Mouse (Mus musculus) erythroblast, embryonic 14.5 days (primary cell): ENCODE measurements around the gene Filip1l. TPM values are rescaled to one million over a fixed set of nuclear protein-coding genes. Genes with fewer than 3 reads are reported as not detected.

Experiments
- H3K27me3 ChIP-seq: 2 replicates; pipeline ENCODE4 v1.6.1; 2012; ENCODE audit warnings: inconsistent platforms; ENCODE audit not compliant: control insufficient read depth
- H3K36me3 ChIP-seq: 2 replicates; pipeline ENCODE4 v1.6.1; 2012; ENCODE audit warnings: mild to moderate bottlenecking, inconsistent platforms; ENCODE audit not compliant: control insufficient read depth
- H3K4me1 ChIP-seq: 2 replicates; pipeline ENCODE4 v1.6.1; 2012; ENCODE audit warnings: inconsistent platforms; ENCODE audit not compliant: control insufficient read depth
- H3K4me3 ChIP-seq: replicated peaks from 2 replicates; pipeline ENCODE3; 2012; ENCODE audit warnings: moderate library complexity, mild to moderate bottlenecking, inconsistent platforms
- H3K9me3 ChIP-seq: 2 replicates; pipeline ENCODE4 v1.6.1; 2012; ENCODE audit warnings: low read length, inconsistent platforms, mixed read lengths; ENCODE audit not compliant: control insufficient read depth
- GATA1 ChIP-seq: IDR thresholded peaks from 2 replicates; pipeline ENCODE4 v1.6.1; 2012; ENCODE audit warnings: low read length, inconsistent platforms, mixed read lengths
- TAL1 ChIP-seq: IDR thresholded peaks from 3 replicates; pipeline ENCODE4 v1.6.1; 2012; ENCODE audit warnings: low read length, inconsistent platforms, mixed read lengths
- polyA plus RNA-seq: library from polyadenylated mRNA; stranded (reverse); fragments of >175 nt; gene quantifications from 2 replicates; pipeline ENCODE4 v1.2.3, GENCODE M21; 2012

Filip1l gene
- polyA plus RNA-seq, 1 experiment, result not detected

GRCm38 (mm10) chr16:57568648-57569404, 215.9 kb downstream of the Filip1l start:
- Histone ChIP-seq H3K4me1 (no peaks in the 10 kb centered on the region), H3K9me3 (no peaks in the 10 kb centered on the region), H3K27me3 (no peaks in the 10 kb centered on the region), H3K36me3 (no peaks in the 10 kb centered on the region), H3K4me3 (no peak overlapping the region)
- no peak for TF ChIP-seq TAL1
- TF ChIP-seq GATA1, result no peak

GRCm38 (mm10) chr16:57570789-57571311, 218.0 kb downstream of the Filip1l start:
- no peaks in the 10 kb centered on the region for H3K27me3 ChIP-seq
- no peaks in the 10 kb centered on the region for H3K9me3 ChIP-seq
- TF ChIP-seq TAL1, result no peak
- TF ChIP-seq GATA1, result no peak
- no peaks in the 10 kb centered on the region for H3K36me3 ChIP-seq
- H3K4me3 ChIP-seq, result no peak overlapping the region
- H3K4me1 ChIP-seq, result no peaks in the 10 kb centered on the region

DNA sequence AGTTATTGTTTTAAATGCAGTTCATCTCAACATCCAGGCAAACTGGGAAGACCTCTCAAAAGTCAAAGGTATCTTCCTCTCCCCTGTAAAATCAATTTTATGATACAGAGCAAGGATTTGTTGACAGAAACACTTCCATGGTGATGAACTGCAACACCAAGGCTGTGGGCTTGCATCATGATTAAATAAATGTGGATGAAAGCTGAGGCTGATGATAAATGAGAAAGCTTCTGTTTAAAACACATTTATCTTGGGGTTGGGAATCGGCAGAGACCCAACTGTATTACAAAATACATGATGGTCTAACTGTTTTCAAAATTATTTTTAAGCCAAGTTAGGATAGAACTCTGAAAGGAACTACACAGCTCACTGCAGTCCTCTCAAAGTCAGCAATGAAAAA, 220.9 kb downstream of the Filip1l start:
- no peak for TF ChIP-seq GATA1
- no peak for TF ChIP-seq TAL1
- no peaks in the 10 kb centered on the region for H3K27me3 ChIP-seq

DNA sequence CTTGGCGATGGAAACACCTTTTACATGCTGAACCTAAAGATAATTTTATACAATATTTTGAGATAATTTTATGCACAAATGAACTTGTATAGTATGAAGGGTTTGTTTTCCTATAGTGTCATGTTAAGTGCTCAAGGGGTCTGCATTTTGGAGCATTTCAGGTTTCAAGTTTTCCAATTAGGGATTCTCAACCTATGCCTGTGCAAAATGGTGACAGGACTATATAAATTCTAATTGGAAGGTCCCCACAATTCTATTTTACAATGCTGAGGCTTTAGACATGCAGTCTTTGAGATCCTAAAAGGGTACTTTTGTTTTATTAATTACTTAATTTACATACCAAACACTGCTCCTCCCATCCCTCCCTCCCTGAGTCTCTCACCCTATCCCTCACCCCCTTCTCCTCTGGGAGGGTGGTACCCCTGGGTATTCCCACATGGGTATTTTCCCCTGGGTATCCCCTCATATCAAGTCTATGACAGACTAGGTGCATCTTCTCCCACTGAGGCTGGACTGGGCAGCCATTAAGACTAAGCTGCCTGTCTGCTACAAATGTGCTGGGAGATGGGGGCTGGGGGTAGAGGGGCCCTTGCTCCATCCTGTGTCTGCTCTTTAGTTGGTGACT, 223.0 kb downstream of the Filip1l start:
- Histone ChIP-seq H3K9me3 (no peaks in the 10 kb centered on the region), H3K36me3 (no peaks in the 10 kb centered on the region), H3K27me3 (no peaks in the 10 kb centered on the region), H3K4me3 (no peak overlapping the region), H3K4me1 (no peaks in the 10 kb centered on the region)
- TF ChIP-seq GATA1, result no peak
- no peak for TF ChIP-seq TAL1

More for the DNA sequence above, 220.9 kb downstream of the Filip1l start:
- no peaks in the 10 kb centered on the region for H3K36me3 ChIP-seq
- H3K4me1 ChIP-seq, result no peaks in the 10 kb centered on the region
- H3K9me3 ChIP-seq, result no peaks in the 10 kb centered on the region
- H3K4me3 ChIP-seq, result no peak overlapping the region

DNA sequence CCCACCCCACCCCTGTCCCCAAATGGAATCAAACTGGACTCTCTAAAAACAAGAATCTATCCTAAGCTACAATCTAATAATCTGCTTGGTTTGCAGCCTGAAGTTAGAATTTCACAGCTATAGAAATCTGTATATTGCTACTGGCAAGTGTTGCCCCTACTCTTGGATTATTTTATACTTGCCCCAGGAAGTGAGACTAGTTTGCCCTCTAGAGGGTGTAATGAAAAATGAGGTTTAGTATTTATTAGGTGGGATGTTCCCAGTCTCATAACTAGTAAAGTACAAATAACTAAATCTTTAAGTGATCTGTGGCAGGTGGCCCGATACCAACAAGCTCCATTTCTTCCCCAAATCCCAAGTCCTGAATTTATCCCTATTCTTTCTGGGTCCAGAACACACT, 224.6 kb downstream of the Filip1l start:
- Histone ChIP-seq H3K4me3 (no peak overlapping the region), H3K4me1 (no peaks in the 10 kb centered on the region), H3K27me3 (no peaks in the 10 kb centered on the region), H3K36me3 (no peaks in the 10 kb centered on the region), H3K9me3 (no peaks in the 10 kb centered on the region)
- TF ChIP-seq TAL1 (no peak), GATA1 (no peak)

- Histone ChIP-seq H3K4me1 (no peaks in the 10 kb centered on the region), H3K9me3 (no peaks in the 10 kb centered on the region), H3K27me3 (no peaks in the 10 kb centered on the region), H3K4me3 (no peak overlapping the region), H3K36me3 (no peaks in the 10 kb centered on the region)
- TF ChIP-seq GATA1 (no peak), TAL1 (no peak)
Observed at GRCm38 (mm10) chr16:57580041-57580440, 227.1 kb downstream of the Filip1l start.

DNA sequence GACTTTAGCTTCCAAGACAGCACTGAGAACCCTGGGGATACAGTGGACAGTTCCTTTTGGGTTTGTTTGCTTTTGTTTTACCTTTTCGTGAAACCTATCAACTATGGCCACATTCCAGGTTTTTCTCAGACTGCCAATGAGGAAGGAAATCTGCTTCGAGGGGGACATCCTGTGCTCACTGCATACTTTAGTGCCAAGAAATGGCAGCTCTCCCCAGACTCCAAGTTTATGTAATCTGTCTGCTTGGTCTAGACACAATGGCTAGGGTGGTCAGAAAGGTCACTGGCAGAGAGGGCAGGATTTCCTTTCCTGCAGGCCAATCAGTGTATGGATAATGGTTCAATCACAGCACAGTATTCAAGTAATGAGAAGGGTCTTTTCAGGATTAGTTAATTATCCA, 229.1 kb downstream of the Filip1l start:
- H3K27me3 ChIP-seq, result no peaks in the 10 kb centered on the region
- no peaks in the 10 kb centered on the region for H3K4me1 ChIP-seq
- no peak overlapping the region for H3K4me3 ChIP-seq
- H3K9me3 ChIP-seq, result no peaks in the 10 kb centered on the region
- no peak for TF ChIP-seq GATA1
- TF ChIP-seq TAL1, result no peak
- H3K36me3 ChIP-seq, result no peaks in the 10 kb centered on the region

DNA sequence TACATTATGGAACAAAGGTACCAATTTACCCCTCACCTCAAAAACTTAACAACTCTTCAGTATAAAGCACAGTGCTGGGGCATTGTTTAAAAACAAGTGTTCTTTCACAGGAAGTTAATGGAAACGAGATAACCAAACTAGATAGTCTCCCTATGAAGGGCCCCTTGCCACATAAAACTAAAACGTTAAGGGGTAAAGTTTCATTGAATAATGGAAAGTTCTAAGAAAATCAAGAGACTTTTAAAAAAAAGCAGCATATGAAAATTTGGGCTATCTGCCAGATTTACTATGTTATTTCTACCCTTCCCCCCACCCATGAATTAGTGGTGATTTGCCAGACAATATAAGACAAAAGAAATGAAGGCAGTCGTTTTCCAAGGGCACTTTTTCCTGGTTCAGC, 232.3 kb downstream of the Filip1l start:
- H3K4me3 ChIP-seq, result no peak overlapping the region
- TF ChIP-seq GATA1 (no peak), TAL1 (no peak)
- no peaks in the 10 kb centered on the region for H3K4me1 ChIP-seq

DNA sequence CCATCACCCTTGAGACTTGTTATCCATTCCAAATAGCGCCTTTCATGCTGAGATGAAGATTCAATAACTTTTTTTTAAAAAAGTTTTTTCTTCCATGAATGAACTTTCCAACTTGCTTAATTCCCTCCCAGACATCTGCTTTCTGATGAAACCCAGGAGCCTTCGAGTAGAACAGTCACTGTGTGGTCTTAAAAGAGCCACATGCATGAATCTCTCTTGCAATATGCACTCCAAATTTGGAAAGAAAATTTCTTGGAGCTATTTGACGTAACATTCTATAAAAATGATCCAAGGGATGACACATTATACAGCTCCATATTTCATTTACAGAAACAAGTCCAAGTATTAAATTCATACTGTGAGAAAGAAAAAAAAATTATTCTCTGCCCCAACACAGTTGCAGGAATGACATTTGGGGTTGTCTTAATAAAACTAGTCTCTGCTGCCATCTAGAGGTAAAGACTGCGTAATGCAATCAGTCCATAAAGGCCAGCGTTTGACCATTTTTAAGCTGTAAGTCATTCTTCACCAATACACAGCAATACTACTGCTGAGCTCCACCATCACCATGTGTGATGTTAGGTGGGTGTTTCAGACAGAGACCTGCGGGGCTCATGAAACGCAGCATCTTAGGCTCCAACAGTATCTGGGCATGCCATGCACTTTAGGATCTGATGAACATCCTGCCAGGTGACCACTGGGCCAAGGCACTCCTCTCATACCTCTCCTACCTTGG, 240.7 kb downstream of the Filip1l start:
- Histone ChIP-seq H3K27me3 (no peaks in the 10 kb centered on the region), H3K4me1 (no peaks in the 10 kb centered on the region), H3K9me3 (no peaks in the 10 kb centered on the region), H3K36me3 (no peaks in the 10 kb centered on the region), H3K4me3 (no peak overlapping the region)
- no peak for TF ChIP-seq TAL1
- TF ChIP-seq GATA1, result no peak

More for the DNA sequence above, 232.3 kb downstream of the Filip1l start:
- Histone ChIP-seq H3K27me3 (no peaks in the 10 kb centered on the region), H3K36me3 (no peaks in the 10 kb centered on the region), H3K9me3 (no peaks in the 10 kb centered on the region)
